Mouse (Mus musculus) T-cell, adult 66 days (primary cell): Measurements from ENCODE around the gene Smbd1. TPM values are rescaled to one million over a fixed set of nuclear protein-coding genes. Genes with fewer than 3 reads are reported as not detected.

ENCODE experiments used
- total RNA-seq, 2 experiments: library from RNA; stranded (reverse); gene quantifications; 3 replicates in 1 of 2; 4 replicates in 1 of 2; pipeline ENCODE4 v1.2.4; 2023

The Smbd1 gene
- not detected for total RNA-seq

DNA sequence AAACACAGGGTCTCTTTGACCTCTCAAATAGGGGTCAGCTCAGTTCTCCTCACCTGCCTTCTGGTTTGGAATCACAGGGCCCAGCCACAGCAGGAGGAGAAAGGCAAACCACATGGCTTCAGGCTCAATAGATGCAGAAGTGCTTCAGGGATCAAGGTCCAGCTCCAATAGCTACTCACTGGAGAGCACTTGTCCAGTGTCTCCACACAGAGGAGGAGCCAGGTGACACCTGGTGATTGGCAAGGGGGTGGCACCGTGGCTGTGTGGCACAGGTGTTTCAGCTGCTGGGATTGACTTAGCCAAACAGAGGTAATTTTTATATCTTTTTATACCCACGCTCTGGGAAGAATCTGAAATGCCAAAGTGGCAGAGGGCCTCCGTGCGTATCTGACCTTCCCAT lies at the start of gene Smbd1:
Gene Smbd1, minus strand, starts transcription at position 157 of the 400 bp plus-strand sequence.

GRCm38 (mm10) chr16:32797426-32797689 lies 12.9 kb downstream of the Smbd1 start, which contains the start of gene Muc20:
TSS of gene Muc20 (minus strand) at chr16:32797435.

Other genes starting within 250 kb of the Smbd1 start
- gene Tfrc, start 201.6 kb downstream of the Smbd1 start, total RNA-seq, result 10 to 100 TPM; 51.4 to 62.9 TPM
- gene Tnk2, start 166.6 kb downstream of the Smbd1 start, total RNA-seq, result 10 to 100 TPM; 78.4 to 93.3 TPM
- gene Muc4, start 74.6 kb downstream of the Smbd1 start, total RNA-seq, result not detected
- gene Muc20, start 13.0 kb downstream of the Smbd1 start, total RNA-seq, result under 1 TPM; 0.24 to 0.55 TPM
- gene Fyttd1, start 67.0 kb upstream of the Smbd1 start, total RNA-seq, result 10 to 100 TPM; 60.9 to 66.5 TPM
- gene Rubcn, start 67.3 kb upstream of the Smbd1 start, total RNA-seq, result 10 to 100 TPM; 22.4 to 26.0 TPM
- gene Lrch3, start 103.6 kb upstream of the Smbd1 start, total RNA-seq, result 10 to 100 TPM; 87.9 to 98.1 TPM
- gene Iqcg, start 245.7 kb upstream of the Smbd1 start, total RNA-seq, result under 1 TPM; 0.12 to 0.39 TPM
- gene Rpl35a, start 246.0 kb upstream of the Smbd1 start, total RNA-seq, result 1,000 to 10,000 TPM; 1,351 to 1,401 TPM